Mouse (Mus musculus) urinary bladder, postnatal 10 days (tissue): Measurements from ENCODE around the gene Cpm.
"Not testable (repeated sequence)": the region's sequence is repeated elsewhere in the genome, so short reads cannot be mapped to it uniquely, and the experiment has no call there.

Source experiments
- DNase-seq: peaks from one replicate; pipeline ENCODE4 v3.0.0; 2022; ENCODE audit warnings: low spot score

Gene Cpm

GRCm38 (mm10) chr10:117593857-117594256 lies 35.4 kb upstream of the Cpm start:
- no peak for DNase-seq

DNA sequence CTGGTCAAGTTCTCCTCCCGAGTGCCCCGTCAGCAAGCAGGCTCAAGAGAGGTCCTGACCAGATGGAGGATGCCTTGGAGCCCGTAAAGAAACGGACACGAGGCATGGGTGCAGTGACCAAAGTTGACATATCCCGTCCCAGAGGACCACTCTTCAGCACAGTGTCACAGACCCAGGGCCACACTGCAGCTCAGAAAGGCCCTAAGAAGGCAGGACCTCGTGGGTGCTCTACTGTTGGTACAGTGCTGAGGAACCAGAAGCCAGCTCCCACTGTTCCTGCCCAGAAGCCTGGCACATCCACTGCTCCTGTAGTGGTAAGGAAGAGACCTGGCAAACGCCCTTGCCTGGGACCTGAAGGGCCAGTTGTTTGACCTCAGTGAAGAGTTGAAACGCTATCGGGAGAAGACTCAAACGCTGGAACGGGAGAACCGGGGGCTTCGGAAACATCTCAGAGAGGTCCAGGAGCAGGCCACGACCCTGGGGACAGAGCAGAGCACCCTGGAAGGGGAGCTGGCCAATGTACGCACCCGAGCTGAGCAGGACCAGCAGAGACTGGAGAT lies 34.9 kb upstream of the Cpm start:
- no peak for DNase-seq

DNA sequence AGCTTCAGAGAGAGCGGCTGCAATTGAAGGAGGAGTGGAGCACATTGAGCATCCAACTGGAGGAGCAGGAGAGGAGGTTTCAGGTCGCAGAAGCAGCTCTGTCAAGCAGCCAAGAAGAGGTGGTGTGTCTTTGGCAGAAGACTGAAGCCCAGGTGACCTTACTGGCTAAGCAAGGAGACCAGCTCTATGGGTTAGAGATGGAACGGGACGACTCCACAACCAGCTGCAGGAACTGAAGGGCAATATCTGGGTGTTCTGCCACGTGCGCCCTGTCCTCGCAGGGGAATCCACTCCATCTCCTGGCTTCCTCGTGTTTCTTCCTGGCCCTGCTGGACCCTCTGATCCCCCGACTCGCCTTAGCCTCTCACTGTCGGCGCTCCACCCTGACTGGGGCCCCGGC lies 34.4 kb upstream of the Cpm start:
- no peak for DNase-seq

DNA sequence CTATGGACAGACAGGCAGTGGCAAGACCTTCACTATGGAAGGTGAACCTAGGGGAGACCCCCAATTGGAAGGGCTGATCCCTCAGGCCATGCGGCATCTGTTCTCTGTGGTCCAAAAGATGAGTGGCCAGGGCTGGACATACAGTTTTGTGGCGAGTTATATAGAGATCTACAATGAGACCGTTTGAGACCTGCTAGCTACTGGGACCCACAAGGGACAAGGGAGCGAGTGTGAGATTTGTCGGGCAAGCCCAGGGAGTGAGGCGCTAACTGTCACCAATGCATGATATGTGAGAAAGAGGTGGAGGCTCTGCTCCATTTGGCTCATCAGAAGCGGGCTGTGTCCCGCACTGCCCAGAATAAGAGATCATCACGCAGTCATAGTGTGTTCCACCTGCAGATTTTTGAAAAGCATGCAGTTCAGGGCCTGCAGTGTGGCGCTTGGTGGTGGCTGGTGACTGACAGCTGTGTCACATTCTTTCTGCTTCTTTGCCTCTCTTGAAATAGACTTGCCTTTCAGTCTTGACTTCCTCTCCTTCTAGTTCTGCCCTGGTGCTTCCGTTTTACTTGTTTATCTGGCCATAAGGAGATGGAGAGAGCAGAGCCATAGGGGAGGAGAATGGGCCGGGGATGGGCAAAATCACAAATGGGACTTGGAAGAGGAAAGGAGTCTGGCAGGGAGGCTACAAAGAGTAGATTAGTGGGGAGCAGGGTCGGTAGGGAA lies 33.7 kb upstream of the Cpm start:
- DNase-seq = no peak

GRCm38 (mm10) chr10:117596165-117596735 lies 33.0 kb upstream of the Cpm start:
- no peak for DNase-seq

GRCm38 (mm10) chr10:117596771-117597324 lies 32.5 kb upstream of the Cpm start:
- no peak for DNase-seq

GRCm38 (mm10) chr10:117597371-117598265 lies 31.7 kb upstream of the Cpm start:
- not testable (repeated sequence) for DNase-seq

DNA sequence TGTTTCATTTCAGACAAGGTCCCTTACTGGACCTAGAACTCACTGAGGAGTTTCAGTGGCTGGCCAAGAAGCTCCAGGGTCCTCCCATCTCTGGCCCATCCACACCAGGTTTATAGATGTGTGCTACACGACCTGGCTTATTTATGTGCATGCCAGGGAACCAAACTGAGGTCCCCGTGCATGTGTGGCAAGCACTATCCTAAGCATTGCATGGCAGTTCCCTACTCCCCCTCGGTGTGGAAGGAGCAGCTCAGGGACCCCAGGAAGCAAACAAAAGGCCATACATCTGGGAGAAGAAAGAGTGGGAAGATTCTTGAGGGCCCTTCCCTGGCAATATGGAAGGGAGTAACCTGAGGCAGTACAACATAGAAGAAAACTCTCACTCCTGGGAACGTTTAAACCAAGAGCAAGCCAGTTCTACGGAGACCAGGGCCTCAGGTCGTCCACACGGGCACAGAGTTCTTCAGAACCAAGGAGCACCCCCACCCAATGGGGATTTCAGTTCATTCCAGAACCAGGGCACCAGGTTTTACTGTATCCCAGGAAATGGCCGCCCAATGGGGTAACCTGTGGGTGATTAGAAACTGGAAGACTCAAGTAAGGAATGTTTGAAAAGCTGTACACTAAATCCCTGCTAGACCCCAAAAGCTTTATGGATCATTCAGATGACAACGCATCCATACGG lies 30.9 kb upstream of the Cpm start:
- no peak for DNase-seq

DNA sequence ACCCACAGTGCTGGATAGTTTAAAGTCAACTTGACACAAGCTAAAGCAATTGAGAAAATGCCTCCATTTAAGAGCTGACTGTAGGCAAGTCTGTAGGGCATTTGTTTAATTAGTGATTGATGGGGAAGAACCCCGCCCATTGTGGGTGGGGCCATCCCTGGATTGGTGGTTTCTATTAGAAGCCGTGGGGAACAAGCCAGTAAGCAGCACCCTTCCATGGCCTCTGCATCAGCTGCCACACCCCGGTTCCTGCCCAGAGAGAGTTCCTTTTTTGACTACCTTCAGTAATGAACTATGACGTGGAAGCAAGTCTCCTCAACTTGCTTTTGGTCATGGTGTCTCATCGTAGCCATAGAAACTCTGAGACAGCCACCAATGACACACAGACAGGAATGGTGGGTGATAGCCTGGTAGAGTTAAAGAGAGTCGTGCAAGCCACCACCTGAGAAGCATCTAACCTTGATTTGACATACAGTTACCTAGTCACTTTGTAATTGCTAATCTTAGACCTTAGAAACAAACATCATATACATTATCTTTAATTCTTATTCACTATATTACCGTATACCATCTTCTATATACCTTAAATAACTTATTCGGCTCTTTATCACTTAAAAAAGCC lies 30.2 kb upstream of the Cpm start:
- DNase-seq = not testable (repeated sequence)

- no peak for DNase-seq
Observed at GRCm38 (mm10) chr10:117601146-117602035, 27.9 kb upstream of the Cpm start.

- no peak for DNase-seq
Observed at GRCm38 (mm10) chr10:117602325-117603129, 26.8 kb upstream of the Cpm start.

GRCm38 (mm10) chr10:117603130-117603833 lies 26.0 kb upstream of the Cpm start:
- no peak for DNase-seq

DNA sequence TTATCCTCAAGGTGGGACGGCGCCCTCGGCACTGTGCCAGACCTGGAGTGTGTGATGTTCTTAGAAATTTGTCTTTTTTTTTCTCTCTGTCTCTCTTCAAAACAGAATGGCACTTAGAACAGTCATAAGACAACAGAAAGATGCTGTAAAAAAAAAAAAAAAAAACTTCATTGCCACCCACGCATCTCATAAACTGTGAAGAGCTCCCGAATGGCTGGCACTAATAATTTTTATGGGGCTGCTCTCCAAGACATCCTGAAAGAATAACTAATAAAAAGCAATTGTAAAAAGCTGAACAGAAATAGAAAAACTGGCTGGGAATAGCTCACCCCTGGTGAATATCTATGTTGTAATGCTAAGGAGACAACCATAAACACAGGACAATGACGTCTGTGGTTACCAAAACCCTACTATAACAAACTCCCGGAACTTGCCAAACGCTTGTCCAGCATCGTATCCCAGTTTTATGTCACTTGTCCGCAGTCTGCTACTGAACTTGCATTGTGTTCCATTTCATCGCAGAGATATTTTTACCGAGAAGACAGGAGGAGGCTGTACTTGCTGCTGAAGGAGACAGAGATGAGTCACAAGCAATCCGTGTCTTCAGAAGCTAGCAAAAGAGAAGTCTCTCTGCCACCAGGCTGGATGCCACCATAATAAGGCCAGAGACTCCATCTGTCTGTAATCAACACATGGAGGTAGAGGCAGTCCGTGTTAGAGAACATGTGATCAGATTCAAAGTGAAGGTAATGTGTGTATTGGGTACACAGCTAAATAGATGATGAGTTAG lies 25.3 kb upstream of the Cpm start:
- no peak for DNase-seq

DNA sequence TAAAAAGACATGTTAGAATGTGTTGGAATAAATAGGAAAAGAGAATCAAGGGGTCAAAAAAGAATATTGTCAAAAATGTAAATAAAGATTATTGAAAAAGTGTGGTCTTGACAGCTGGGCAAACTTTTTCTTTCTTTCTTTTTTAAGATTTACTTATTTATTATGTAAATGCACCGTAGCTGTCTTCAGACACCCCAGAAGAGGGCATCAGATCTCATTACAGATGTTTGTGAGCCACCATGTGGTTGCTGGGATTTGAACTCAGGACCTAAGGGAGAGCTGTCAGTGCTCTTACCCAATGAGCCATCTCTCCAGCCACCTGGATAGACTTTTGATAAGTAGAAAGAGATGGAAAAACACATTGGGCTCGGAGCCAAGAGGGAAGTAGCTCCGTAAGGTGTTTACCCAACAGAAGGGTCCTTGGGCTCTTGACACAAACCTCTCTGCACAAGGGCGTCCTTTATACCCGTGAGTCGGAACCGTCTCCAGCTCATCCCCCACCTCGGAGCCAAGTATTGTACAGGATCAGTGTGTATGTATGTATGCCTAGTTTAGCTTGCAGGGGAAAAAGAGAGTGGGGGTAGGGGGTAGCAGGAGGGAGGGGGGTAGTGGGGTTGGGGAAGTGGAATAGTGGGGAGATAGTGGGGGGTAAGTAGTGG lies 24.5 kb upstream of the Cpm start:
- no peak for DNase-seq

- DNase-seq = no peak
Observed at GRCm38 (mm10) chr10:117605283-117606243, 23.7 kb upstream of the Cpm start.

- no peak for DNase-seq
Observed at GRCm38 (mm10) chr10:117606423-117606822, 22.9 kb upstream of the Cpm start.
